Mouse (Mus musculus) liver, adult 2 months (tissue): ENCODE measurements around the gene Arpc2. TPM values are rescaled to one million over a fixed set of nuclear protein-coding genes. Genes with fewer than 3 reads are reported as not detected.

Experiments
- DNase-seq: peaks from one replicate; pipeline ENCODE4 v3.0.0-alpha.2; 2011; ENCODE audit warnings: low read depth, low spot score; ENCODE audit errors: extremely low read depth
- H3K27ac ChIP-seq: fragments of 200-500 bp; replicated peaks from 2 replicates; pipeline ENCODE4 v1.5.1; 2012; ENCODE audit warnings: low read depth, mild to moderate bottlenecking, control low read depth, inconsistent platforms, low read length; ENCODE audit not compliant: insufficient read depth
- H3K27me3 ChIP-seq: fragments of 200-500 bp; 2 replicates; pipeline ENCODE4 v1.6.1; 2012; ENCODE audit warnings: mild to moderate bottlenecking, moderate library complexity, low read length, inconsistent platforms; ENCODE audit not compliant: control insufficient read depth, insufficient read depth
- H3K36me3 ChIP-seq: fragments of 200-500 bp; 2 replicates; pipeline ENCODE4 v1.6.1; 2012; ENCODE audit warnings: low read length, inconsistent platforms; ENCODE audit not compliant: control insufficient read depth, insufficient read depth
- H3K4me1 ChIP-seq: fragments of 200-500 bp; 2 replicates; pipeline ENCODE4 v1.6.1; 2011; ENCODE audit warnings: low read length; ENCODE audit not compliant: control insufficient read depth, insufficient read depth
- H3K4me3 ChIP-seq: fragments of 200-500 bp; 2 replicates; pipeline ENCODE4 v1.5.1; 2011; ENCODE audit warnings: low read depth, mild to moderate bottlenecking, control low read depth, low read length, moderate library complexity; ENCODE audit not compliant: insufficient read depth
- H3K79me2 ChIP-seq: fragments of 200-500 bp; 2 replicates; pipeline ENCODE4 v1.6.1; 2012; ENCODE audit warnings: inconsistent platforms, mild to moderate bottlenecking, low read length, moderate library complexity; ENCODE audit not compliant: control insufficient read depth, insufficient read depth
- H3K9ac ChIP-seq: fragments of 200-500 bp; 2 replicates; pipeline ENCODE4 v1.6.1; 2012; ENCODE audit warnings: low read depth, mild to moderate bottlenecking, control low read depth, inconsistent platforms, low read length
- CTCF ChIP-seq: fragments of 200-500 bp; IDR thresholded peaks from 2 replicates; pipeline ENCODE4 v1.5.1; 2011; ENCODE audit warnings: low read depth, low read length, control low read depth
- POLR2A ChIP-seq: fragments of 200-500 bp; IDR thresholded peaks from 2 replicates; pipeline ENCODE4 v1.6.1; 2011; ENCODE audit warnings: low read length, control low read depth; ENCODE audit not compliant: insufficient read depth; ENCODE audit errors: extremely low read depth
- WGBS: fragments of 180-500 bp; shearing (Covaris S2); methylation state at CpG from one replicate; pipeline ENCODE4 v1.1.7; 2018; 5-methylcytosine and 5-hydroxymethylcytosine counted together
- polyA plus RNA-seq: library from polyadenylated mRNA; depleted of rRNA; stranded (reverse); fragments of >200 nt; gene quantifications from 2 replicates; pipeline ENCODE4 v1.2.3, GENCODE M21; 2012
- total RNA-seq: library from RNA; depleted of rRNA; stranded (reverse); fragments of >200 nt; gene quantifications from 2 replicates; pipeline ENCODE4 v1.2.3, GENCODE M21; 2014

Gene Arpc2
- total and polyA plus RNA-seq, 2 experiments: 70.5 to 96.3 TPM

DNA sequence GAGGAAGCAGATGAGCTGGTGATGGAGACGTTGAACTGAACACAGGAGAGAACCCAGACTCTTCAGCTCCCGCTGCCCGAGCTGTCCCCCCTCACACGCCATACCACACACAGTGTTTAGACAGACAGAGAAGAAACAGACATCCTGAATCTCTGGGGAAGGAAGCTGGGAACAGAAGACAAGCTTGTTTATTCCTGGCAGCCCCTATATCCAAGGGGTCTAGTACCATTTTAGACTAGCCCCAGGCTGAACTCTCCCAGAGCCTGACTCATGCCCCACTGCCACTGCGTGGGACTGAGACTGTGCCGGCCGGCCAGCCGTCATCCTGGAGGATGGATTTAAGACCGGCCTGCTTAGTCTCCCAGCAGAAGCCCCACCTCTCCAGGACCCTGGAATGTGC is 39.1 kb downstream of the Arpc2 start:
- 57% methylated on average over 9 of the region's 9 CpGs for WGBS
- Histone ChIP-seq H3K79me2 (no peaks in the 10 kb centered on the region), H3K4me1 (no peaks in the 10 kb centered on the region; the same call in 1 of the 2 replicates), H3K9ac (no peak overlapping the region), H3K27me3 (no peaks in the 10 kb centered on the region), H3K27ac (no peak overlapping the region), H3K4me3 (no peak overlapping the region), H3K36me3 (peaks cover 1% of the 10 kb centered on the region; the same call in 1 of the 2 replicates)
- no peak for TF ChIP-seq CTCF
- no peak for TF ChIP-seq POLR2A
- no peak for DNase-seq

DNA sequence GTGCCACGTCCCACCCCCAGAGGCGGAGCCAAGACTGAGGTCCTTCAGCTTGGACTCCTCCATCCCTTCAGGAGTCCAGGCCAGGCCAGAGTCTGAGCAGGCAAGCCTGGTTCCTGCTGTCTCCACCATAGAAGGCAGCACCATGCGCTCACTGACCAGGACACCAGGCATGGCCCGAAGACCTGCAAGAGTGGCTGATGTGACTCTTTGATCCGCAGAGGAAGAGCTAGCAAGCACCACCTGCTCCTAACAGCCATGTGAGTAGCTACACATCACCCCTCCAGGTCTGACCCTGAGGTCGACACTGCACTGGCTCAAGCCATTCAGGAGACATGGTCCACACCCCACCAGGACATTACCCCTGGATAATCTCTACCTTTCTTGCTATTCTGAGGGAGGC is 41.2 kb downstream of the Arpc2 start:
- no peak for DNase-seq
- no peak overlapping the region for H3K27ac ChIP-seq
- H3K79me2 ChIP-seq: no peaks in the 10 kb centered on the region
- no peak for TF ChIP-seq POLR2A
- no peak for TF ChIP-seq CTCF
- H3K4me1 ChIP-seq: no peaks in the 10 kb centered on the region; the same call in 1 of the 2 replicates
- no peaks in the 10 kb centered on the region for H3K27me3 ChIP-seq
- peaks cover 6% of the 10 kb centered on the region; the same call in 1 of the 2 replicates for H3K36me3 ChIP-seq
- 80% methylated on average over 6 of the region's 6 CpGs for WGBS
- H3K9ac ChIP-seq: no peak overlapping the region
- no peak overlapping the region for H3K4me3 ChIP-seq

DNA sequence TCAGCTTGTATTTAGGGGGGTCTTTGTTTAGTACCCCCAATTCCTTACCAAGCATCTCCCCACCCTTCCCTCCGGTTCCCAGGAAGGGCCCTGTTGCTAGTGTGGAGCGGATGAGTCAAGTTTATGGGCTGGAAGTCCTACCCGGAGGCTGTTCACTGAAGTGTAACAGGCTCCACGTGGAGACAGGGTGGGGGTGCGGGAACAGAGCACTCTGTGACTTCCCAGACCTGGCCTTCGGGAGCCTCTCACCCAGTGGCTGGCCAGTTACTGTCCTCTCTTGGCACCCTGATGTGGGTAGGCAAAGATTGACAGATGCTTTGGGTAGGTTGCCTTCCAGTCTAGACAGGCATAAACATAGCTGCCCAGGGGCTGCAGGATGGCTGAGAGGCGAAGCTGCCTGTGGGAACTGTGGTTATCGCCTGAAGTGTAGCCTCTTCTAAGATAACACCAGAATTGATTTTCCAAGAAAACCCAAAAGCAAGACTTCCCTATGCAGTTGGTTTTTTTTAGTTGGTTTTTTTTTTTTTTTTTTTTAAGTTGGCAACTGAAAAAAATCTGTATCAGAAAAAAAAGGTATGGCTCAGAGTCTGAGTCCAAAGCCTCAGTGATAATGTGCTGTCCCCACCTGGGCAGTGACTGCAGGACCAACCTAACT is 42.1 kb downstream of the Arpc2 start:
- Histone ChIP-seq H3K4me3 (no peak overlapping the region), H3K9ac (no peak overlapping the region)

DNA sequence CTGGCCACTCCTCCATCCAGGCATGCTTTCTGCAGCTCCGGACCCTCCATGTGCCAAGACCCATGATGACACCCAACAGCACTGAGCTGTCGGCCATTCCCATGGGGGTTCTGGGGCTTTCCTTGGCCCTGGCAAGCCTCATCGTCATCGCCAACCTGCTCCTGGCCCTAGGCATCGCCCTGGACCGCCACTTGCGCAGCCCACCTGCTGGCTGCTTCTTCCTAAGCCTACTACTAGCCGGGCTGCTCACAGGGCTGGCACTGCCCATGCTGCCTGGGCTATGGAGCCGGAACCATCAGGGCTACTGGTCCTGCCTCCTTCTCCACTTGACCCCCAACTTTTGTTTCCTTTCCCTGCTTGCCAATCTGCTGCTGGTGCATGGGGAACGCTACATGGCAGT is 42.7 kb downstream of the Arpc2 start, which contains the start of gene Gpbar1:
TSS of gene Gpbar1 (plus strand) at position 13 of the 400 bp plus-strand sequence.
- peaks cover under 1% of the 10 kb centered on the region for H3K4me1 ChIP-seq
- H3K79me2 ChIP-seq: no peaks in the 10 kb centered on the region
- H3K27me3 ChIP-seq: no peaks in the 10 kb centered on the region
- WGBS: 92% methylated on average over 10 of the region's 10 CpGs
- TF ChIP-seq CTCF (no peak), POLR2A (no peak)
- DNase-seq: no peak
- no peak within 1 kb of the TSS for H3K9ac ChIP-seq
- H3K27ac ChIP-seq: no peak within 1 kb of the TSS
- no peak within 1 kb of the TSS for H3K4me3 ChIP-seq
- H3K36me3 ChIP-seq: peaks cover 6% of the 10 kb centered on the region; the same call in 1 of the 2 replicates

More for the DNA sequence above, 42.1 kb downstream of the Arpc2 start:
- DNase-seq: no peak
- H3K27ac ChIP-seq: no peak overlapping the region
- H3K79me2 ChIP-seq: no peaks in the 10 kb centered on the region
- 58% methylated on average over 8 of the region's 8 CpGs for WGBS
- no peaks in the 10 kb centered on the region; the same call in 1 of the 2 replicates for H3K4me1 ChIP-seq
- TF ChIP-seq POLR2A (no peak), CTCF (no peak)
- peaks cover 6% of the 10 kb centered on the region; the same call in 1 of the 2 replicates for H3K36me3 ChIP-seq
- no peaks in the 10 kb centered on the region for H3K27me3 ChIP-seq

DNA sequence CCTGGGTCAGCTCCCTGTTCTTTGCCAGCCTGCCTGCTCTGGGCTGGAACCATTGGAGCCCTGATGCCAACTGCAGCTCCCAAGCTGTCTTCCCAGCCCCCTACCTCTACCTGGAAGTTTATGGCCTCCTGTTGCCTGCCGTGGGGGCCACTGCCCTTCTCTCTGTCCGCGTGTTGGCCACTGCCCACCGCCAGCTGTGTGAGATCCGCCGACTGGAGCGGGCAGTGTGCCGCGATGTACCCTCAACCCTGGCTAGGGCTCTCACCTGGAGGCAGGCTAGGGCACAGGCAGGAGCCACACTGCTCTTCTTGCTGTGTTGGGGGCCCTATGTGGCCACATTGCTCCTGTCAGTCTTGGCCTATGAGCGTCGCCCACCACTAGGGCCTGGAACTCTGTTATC is 43.1 kb downstream of the Arpc2 start:
- peaks cover 3% of the 10 kb centered on the region for H3K4me1 ChIP-seq
- peaks cover 6% of the 10 kb centered on the region; the same call in 1 of the 2 replicates for H3K36me3 ChIP-seq
- TF ChIP-seq CTCF (no peak), POLR2A (no peak)
- H3K4me3 ChIP-seq: no peak overlapping the region
- WGBS: 91% methylated on average over 11 of the region's 11 CpGs
- H3K79me2 ChIP-seq: no peaks in the 10 kb centered on the region
- H3K9ac ChIP-seq: no peak overlapping the region
- H3K27me3 ChIP-seq: no peaks in the 10 kb centered on the region
- DNase-seq: no peak
- no peak overlapping the region for H3K27ac ChIP-seq
